Mouse (Mus musculus): ENCODE measurements at regions not wholly inside any gene's neighbourhood (a gene's known extent, or its start where the extent isn't known, plus 50 kb on each side); places are given as distances from the start of the nearest gene placed in this dataset.

DNA sequence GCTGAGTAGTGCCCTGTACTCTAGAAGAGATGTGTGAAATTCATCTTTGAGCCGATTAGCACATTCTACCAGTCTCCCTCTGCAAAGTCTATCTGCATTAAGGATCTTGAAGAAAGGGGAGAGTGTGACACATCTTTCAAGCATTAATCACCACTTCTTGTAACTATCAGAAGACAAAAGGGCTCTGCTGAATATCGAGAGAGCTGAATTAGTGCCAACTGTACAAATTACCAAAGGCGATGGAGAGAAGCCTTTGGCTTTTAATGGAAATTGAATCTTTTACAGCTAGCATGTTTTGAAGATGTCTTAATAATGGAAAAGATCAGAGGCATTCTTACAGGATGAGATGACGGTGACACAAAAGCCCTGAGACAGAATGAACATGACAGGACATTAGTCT lies 97.2 kb upstream of the Pam start:
- in situ Hi-C loops (cut with MboI, MseI), result no loop called here

DNA sequence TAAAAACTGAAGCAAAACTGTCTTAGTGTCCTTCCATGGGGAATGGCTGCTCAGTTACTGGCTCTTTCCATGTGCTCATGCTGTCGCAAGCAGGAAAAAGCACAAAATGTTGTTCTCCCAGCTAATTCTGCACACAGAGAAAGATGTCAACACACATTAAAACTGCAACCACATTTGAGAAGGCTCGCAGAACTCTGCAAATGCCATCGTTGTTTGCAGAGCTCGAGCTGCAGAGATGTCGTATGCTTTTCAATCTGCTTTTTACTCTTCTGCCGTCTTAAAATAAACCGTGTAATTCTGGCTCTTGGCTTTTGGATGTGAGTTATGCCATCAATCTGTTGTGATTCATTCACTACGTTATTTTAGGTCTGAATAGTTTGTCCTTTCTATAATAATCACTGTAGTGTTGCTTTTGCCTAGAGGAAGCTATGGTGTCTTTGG lies 96.6 kb upstream of the Pam start:
- in situ Hi-C loops (cut with MboI, MseI), result no loop called here

DNA sequence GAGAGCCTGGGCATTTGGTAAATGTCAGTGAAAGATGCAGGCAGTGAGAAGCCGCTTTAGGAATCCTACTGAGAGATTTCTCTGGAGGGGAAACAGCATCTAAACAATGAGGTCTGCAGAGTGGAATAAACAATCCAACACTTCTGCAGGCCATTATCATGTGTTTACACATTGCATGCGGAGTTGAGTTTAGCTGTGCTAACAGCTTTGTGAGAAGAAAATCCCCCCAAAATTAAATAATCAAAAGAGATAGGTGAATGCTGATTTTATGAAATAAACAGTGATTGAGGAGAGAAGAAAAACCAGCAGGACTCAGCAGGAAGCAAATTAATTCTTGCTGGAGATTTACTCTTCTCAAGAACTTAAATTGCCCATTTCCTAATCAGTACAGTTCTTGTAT lies 95.9 kb upstream of the Pam start:
- in situ Hi-C loops (cut with MboI, MseI), result no loop called here

DNA sequence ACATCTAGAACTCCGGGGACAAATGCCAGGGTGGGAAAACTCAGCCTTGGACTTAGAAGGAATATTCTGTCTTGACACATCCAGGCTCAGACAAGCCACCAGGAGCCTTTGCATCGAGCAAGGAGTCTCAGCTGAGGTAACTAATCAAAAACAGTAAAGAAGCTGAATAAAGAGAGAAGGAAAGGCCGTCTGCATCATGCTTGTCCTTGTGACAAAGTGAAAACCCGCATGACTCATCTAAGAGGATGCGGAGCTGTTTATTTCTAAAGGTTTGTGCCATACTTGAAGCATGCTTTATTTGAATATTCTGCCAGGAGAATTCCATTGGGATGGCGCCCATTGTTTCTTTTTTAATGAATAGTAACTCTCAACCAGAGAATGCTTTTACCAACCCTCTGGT lies 95.3 kb upstream of the Pam start:
- in situ Hi-C loops (cut with MboI, MseI), result no loop called here

GRCm38 (mm10) chr1:98189991-98190471 lies 94.6 kb upstream of the Pam start:
- in situ Hi-C loops (cut with MboI, MseI), result loop anchor here (10.0 kb wide), 2 partner anchors 375 to 385 kb away; no protein-coding TSS in a partner anchor

GRCm38 (mm10) chr1:98180372-98180771 lies 84.9 kb upstream of the Pam start:
- in situ Hi-C loops (cut with MboI, MseI), result loop anchor here (10.0 kb wide), 2 partner anchors 366 to 376 kb away; no protein-coding TSS in a partner anchor

- in situ Hi-C loops (cut with MboI, MseI), result no loop called here
Observed at GRCm38 (mm10) chr1:98179030-98179429, 83.6 kb upstream of the Pam start.

GRCm38 (mm10) chr1:98174811-98175132 lies 79.3 kb upstream of the Pam start:
- in situ Hi-C loops (cut with MboI, MseI), result loop anchor here in 1 of 2 experiments (5.0 kb wide), 1 partner anchor 82 kb away; no protein-coding TSS in a partner anchor

DNA sequence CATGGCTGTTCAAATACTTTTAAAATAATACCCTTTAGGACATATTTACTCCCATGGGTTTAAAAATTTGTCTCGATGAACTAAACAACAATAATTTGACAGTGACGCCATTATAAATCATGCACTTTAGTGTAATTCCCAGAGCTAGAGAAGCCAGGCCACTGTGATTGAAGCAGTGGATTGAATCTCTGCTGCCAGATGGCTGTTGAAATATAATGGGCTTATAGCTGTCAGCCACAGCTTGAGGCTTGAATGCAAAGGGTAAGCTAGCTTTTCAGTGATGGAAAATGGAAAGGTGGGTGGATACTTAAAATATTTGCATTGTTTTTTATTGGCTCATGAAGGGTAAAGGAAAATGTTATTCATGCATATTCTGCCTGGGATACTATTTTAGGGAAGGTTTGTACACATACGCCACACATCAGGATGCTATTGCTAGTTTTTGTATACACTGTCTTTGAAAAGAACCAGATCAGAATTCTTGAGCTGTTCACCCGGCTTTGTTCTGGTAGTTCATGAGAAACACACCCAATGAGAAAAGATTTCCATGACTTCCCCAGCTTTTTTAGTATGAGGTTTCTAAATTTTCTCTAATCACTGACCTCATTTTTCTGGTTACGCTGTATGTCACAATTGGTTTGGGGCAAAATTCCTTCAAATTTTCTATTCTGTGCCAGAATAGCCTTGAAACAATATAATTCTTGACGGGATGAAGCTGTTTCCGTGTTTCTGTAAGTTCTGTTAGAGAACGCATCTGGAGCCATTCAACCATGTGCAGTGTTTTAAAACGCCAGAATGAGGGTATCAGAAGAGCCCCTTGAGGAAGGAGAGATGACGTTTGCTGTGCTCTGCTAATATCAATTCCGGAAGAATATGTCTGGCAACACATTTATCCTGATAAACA lies 78.7 kb upstream of the Pam start:
- in situ Hi-C loops (cut with MboI, MseI), result loop anchor here in 1 of 2 experiments (5.0 kb wide), 1 partner anchor 82 kb away; no protein-coding TSS in a partner anchor

GRCm38 (mm10) chr1:98173431-98173830 lies 78.0 kb upstream of the Pam start:
- in situ Hi-C loops (cut with MboI, MseI), result loop anchor here in 1 of 2 experiments (5.0 kb wide), 1 partner anchor 81 kb away; no protein-coding TSS in a partner anchor

GRCm38 (mm10) chr1:98171291-98171690 lies 75.8 kb upstream of the Pam start:
- in situ Hi-C loops (cut with MboI, MseI), result loop anchor here in 1 of 2 experiments (5.0 kb wide), 1 partner anchor 79 kb away; no protein-coding TSS in a partner anchor

DNA sequence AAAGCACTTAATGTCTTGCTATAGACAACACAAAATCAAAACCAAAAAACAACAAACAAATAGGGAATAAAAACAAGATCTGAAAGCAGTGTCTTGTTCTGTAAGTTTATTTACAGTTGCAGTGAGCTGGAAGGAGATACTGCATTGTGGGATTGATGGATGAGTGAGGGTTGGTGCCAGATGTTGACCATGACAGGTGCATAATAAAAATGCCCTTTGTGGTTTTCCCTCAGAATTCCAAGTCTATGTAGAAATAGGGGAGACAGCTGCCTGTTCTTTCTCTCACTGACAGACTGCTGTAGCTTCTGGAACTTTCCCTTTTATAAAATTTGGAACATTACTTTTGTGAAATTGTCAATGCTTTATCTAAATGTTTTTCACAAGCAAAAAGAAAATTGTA lies 73.9 kb upstream of the Pam start:
- in situ Hi-C loops (cut with MboI, MseI), result loop anchor here in 1 of 2 experiments (10.0 kb wide), 1 partner anchor 1775 kb away; no protein-coding TSS in a partner anchor

DNA sequence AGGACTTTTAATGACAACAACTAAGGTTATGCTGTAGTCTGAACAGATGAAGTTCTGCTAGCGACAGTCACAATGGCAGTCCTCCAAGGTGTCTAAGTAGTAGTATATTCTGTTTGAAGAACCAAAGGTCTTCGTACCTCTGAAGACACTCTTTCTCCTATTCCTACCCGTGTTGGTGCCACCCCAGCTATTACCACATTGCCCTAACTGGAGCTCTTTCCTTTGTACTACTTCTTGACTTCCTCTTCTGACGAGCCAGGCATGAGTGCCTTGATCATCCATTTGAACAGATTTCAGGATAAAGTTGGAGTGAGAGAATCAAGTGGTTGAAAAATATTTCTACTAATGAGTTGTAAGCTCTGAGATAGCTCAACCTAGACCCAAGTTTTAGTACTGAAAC lies 72.4 kb upstream of the Pam start:
- in situ Hi-C loops (cut with MboI, MseI), result loop anchor here in 1 of 2 experiments (10.0 kb wide), 1 partner anchor 1777 kb away; no protein-coding TSS in a partner anchor

DNA sequence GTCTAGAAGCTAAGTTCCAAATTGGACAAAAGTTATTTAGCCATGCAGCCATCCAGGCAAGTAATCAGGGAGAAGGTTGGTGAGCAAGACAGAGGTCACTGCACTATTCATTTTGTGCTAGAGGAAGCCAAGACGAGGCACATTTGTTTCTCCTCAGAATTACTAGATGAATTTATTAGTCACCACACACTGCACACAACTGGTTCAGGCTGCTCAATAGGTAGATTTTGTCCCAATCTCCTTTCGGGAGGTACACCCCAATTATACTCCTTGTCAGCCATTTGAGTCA lies 67.1 kb upstream of the Pam start:
- in situ Hi-C loops (cut with MboI, MseI), result loop anchor here in 1 of 2 experiments (10.0 kb wide), 1 partner anchor 1782 kb away; no protein-coding TSS in a partner anchor

DNA sequence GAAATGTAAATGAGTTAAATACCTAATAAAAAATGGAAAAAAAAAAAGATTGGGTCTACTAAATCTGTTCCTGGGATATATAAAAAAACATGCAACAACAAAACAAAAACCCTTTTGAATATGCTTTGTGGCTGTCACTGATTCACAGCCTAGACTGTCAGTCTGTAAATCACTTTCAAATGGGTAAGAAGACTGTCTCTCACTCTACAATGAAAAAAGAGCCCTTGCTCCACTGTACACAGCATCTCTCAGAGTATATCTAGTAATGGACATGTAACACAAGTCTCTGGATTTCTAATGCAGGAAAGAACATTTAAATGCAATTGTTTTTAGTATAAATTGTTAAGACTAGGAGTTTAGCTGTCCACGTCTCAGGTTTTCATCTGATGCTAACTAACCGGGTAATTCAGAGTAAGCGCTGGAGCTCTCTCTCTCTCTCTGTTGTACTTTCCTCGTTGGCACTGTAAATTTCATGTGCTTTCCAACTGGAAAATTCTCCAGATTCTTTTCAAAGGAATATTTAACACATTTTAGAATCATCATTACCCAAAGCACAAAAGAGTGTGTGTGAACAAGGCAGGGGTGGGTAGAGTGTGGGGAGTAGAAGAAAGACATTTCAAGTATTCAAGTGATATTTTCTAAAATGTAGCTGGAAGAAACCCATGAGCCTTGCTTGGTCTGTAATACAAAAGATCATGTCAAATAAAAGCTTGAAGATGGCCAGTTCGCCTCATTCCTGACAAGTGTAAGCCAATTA lies 66.6 kb upstream of the Pam start:
- in situ Hi-C loops (cut with MboI, MseI), result loop anchor here in 1 of 2 experiments (10.0 kb wide), 1 partner anchor 1783 kb away; no protein-coding TSS in a partner anchor

- in situ Hi-C loops (cut with MboI, MseI), result loop anchor here in 1 of 2 experiments (10.0 kb wide), 1 partner anchor 354 kb away; no protein-coding TSS in a partner anchor
Observed at GRCm38 (mm10) chr1:98158969-98159368, 63.5 kb upstream of the Pam start.

DNA sequence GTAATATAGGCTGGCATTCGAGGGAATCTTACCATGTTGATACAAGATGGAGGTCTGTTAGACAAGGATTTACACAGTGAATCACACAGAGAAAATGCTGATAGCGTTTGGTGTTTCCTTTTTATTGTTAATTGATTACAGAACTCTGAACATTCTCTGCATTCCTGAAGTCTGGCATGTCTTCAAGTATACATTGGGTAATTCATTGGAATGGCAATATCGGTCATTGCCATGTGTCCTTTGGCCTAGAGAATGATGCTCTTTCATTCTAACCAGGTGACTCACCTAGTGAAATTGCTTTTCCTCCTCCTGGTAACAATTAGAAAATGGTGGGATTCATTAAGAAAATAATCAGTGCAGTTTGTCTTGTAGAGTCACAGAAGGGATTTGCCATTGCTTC lies 51.9 kb upstream of the Pam start:
- in situ Hi-C loops (cut with MboI, MseI), result loop anchor here in 1 of 2 experiments (10.0 kb wide), 1 partner anchor 333 kb away; no protein-coding TSS in a partner anchor
